Comparison of ENCODE assay signal across 8 mouse cellular contexts in genomic region chr12:110445775-110446174, GRCm38 (mm10). TPM values are rescaled to one million over a fixed set of nuclear protein-coding genes. Genes with fewer than 3 reads are reported as not detected.
DNase-seq lines count a peak whose midpoint lies in the region; ATAC-seq and TF ChIP-seq lines count a peak whose summit lies in the region.

No protein-coding gene starts in this region.

- peak overlapping the region; percentile 61 for H3K4me2 ChIP-seq in forebrain, embryonic 15.5 days (replicated peaks)
- H3K4me2 ChIP-seq in liver, embryonic 15.5 days: peak overlapping the region; percentile 98

- H3K4me1 ChIP-seq in ES-E14 (ENCODE audit: control insufficient read depth in 2 of 2, insufficient read depth in 2 of 2, low read length in 2 of 2, poor library complexity in 1 of 2): peaks cover 0 to 2% of the 10 kb centered on the region in 2 experiments; a peak in 1 of 4 replicates
- H3K4me1 ChIP-seq in forebrain, embryonic 15.5 days: peaks cover 21% of the 10 kb centered on the region
- H3K4me1 ChIP-seq in liver, embryonic 15.5 days (replicated peaks): peaks cover 29% of the 10 kb centered on the region

- H3K27ac ChIP-seq in ES-E14 (ENCODE audit: insufficient read depth, low read depth, low read length, poor library complexity, severe bottlenecking): no peak overlapping the region
- peak overlapping the region; percentile 96 for H3K27ac ChIP-seq in forebrain, embryonic 15.5 days (replicated peaks)
- no peak overlapping the region for H3K27ac ChIP-seq in liver, embryonic 15.5 days (replicated peaks)

- ATAC-seq in forebrain, embryonic 15.5 days (replicated peaks): 0 out of 2 replicates have a peak, but pooled peaks have one; percentile 0
- ATAC-seq in liver, embryonic 15.5 days (ENCODE audit: insufficient read depth): no peak

- in situ Hi-C loops in ES-E14 (cut with MboI; ENCODE audit: low sequenced_read_pairs in 2 of 2, unreplicated experiment in 2 of 2): loop anchor here in 1 of 2 experiments (25.0 kb wide), 1 partner anchor 392 kb away; the partner anchor contains the start of gene Mok

- WGBS in forebrain, embryonic 15.5 days: 41% methylated on average over 7 of the region's 7 CpGs
- 41% methylated on average over 7 of the region's 7 CpGs for WGBS in liver, embryonic 15.5 days (ENCODE audit: insufficient replicate concordance)

- H3K4me3 ChIP-seq in ES-E14 (ENCODE audit: insufficient read depth in 1 of 2, low read depth in 1 of 2, low read length in 2 of 2, poor library complexity in 1 of 2, severe bottlenecking in 1 of 2): peak overlapping the region; percentile 94 to 100
- peak overlapping the region; percentile 83 for H3K4me3 ChIP-seq in forebrain, embryonic 15.5 days
- H3K4me3 ChIP-seq in liver, embryonic 15.5 days (replicated peaks): peak overlapping the region; percentile 78

- peaks cover 7% of the 10 kb centered on the region; the same call in 1 of the 2 replicates for H3K36me3 ChIP-seq in ES-E14 (ENCODE audit: control insufficient read depth, insufficient read depth, low read length, poor library complexity, severe bottlenecking)
- no peaks in the 10 kb centered on the region for H3K36me3 ChIP-seq in forebrain, embryonic 15.5 days
- no peaks in the 10 kb centered on the region for H3K36me3 ChIP-seq in liver, embryonic 15.5 days (replicated peaks)

- H3K27me3 ChIP-seq in forebrain, embryonic 15.5 days: peaks cover 3% of the 10 kb centered on the region; the same call in 1 of the 2 replicates
- H3K27me3 ChIP-seq in liver, embryonic 15.5 days: peaks cover 21% of the 10 kb centered on the region

- peak; percentile 84 for DNase-seq in heart, adult 11 months
- DNase-seq in heart, adult 8-10 months (ENCODE audit: low spot score): no peak
- DNase-seq in ES-E14 (ENCODE audit: low read depth, low spot score): no peak
- DNase-seq in layer of hippocampus, postnatal 14 days (ENCODE audit: low spot score in 2 of 2): no peak
- DNase-seq in thymus, postnatal 0 days (ENCODE audit: low spot score): no peak
- no peak for DNase-seq in kidney, postnatal 25 days

- H3K9ac ChIP-seq in ES-E14 (ENCODE audit: insufficient read depth, low read depth, low read length, poor library complexity, severe bottlenecking): peak overlapping the region; percentile 54; the same call in 1 of the 2 replicates
- peak overlapping the region; percentile 52 for H3K9ac ChIP-seq in forebrain, embryonic 15.5 days (replicated peaks)
- H3K9ac ChIP-seq in liver, embryonic 15.5 days: peak overlapping the region; percentile 52; the same call in 1 of the 2 replicates

- H3K9me3 ChIP-seq in ES-E14 (ENCODE audit: control insufficient read depth, insufficient read depth, low read depth, low read length): no peaks in the 10 kb centered on the region
- H3K9me3 ChIP-seq in forebrain, embryonic 15.5 days: 0 out of 2 replicates have a peak, but pooled peaks cover 2% of the 10 kb centered on the region
- H3K9me3 ChIP-seq in liver, embryonic 15.5 days (replicated peaks): no peaks in the 10 kb centered on the region

TF ChIP-seq in ES-E14, 5 proteins besides CTCF, POLR2A, EP300 and RAD21:
- TF ChIP-seq CHD2 (IDR thresholded peaks at IDR 0.05; ENCODE audit: low read depth, low read length): no peak
- TF ChIP-seq ZNF384 (IDR thresholded peaks at IDR 0.05; ENCODE audit: low read depth, low read length): no peak
- no peak for TF ChIP-seq MAFK (IDR thresholded peaks at IDR 0.05; ENCODE audit: insufficient read depth, low read depth, low read length)
- TF ChIP-seq HCFC1 (IDR thresholded peaks at IDR 0.05; ENCODE audit: borderline replicate concordance, insufficient read depth, low read length): no peak
- TF ChIP-seq ZC3H11A (IDR thresholded peaks at IDR 0.05; ENCODE audit: borderline replicate concordance, low read depth, low read length): no peak

RNA-seq across cellular contexts. Expression of gene Ppp2r5c, which starts 1.1 kb away (rescaled TPM):
- total RNA-seq in heart, adult 8-10 months (2022): 10 to 100 TPM; 88.9 to 96.8 (median 93.6) TPM
- total RNA-seq in ES-E14 (2012; rRNA removed): 62.1 and 83.4 TPM in 2 replicates
- polyA plus RNA-seq in forebrain, embryonic 15.5 days (2015; fragmentation: Nextera tagmentation; extraction: Ambion mirVana): 137 TPM in 2 replicates
- 64.2 and 66.0 TPM in 2 replicates for polyA plus RNA-seq in liver, embryonic 15.5 days (2015; fragmentation: Nextera tagmentation; extraction: Ambion mirVana)
- total RNA-seq in layer of hippocampus, postnatal 14 days (2021): 100 to 1,000 TPM; 250 to 255 TPM
- 309 and 319 TPM in 2 replicates for polyA plus RNA-seq in thymus, postnatal 0 days (2015; fragmentation: Nextera tagmentation; extraction: Ambion mirVana)
